12 mouse cellular contexts compared by ENCODE assay signal in the genomic region with DNA sequence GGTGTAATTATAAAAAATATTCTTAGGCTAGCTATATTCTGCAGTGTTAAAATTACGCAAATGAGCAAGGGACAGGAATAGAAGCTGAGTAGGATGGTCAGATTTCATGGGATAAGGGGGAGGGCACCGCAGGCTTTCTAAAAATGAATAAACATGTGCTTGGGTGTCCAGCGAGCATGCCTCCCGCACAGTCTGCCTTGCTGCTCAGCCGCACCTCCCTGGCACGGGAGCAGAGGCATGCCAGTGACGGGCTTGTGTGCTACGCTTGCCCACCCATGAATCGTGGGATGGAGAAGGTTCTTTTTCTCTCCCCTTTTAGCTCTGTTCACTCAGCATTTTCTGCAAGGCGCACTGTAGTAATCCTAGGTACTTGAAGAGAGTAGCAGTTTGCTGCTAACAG.
DNase-seq lines count a peak whose midpoint lies in the region; ATAC-seq and TF ChIP-seq lines count a peak whose summit lies in the region.
"Had no signal": no experiment of that assay in that cellular context is flagged by ENCODE, and none has a peak within 500 bp of the region (broad histone marks: within the 10 kb centered on the region; RNA-seq: fewer than 3 reads in every experiment).

No protein-coding gene starts in this region.

- no peak for TF ChIP-seq CTCF in midbrain, postnatal 0 days (IDR thresholded peaks at IDR 0.05)

- H3K4me1 ChIP-seq in midbrain, embryonic 16.5 days (ENCODE audit: control insufficient read depth, insufficient read depth, low read length) = peaks cover 3% of the 10 kb centered on the region; the same call in 1 of the 2 replicates
- H3K4me1 ChIP-seq in midbrain, postnatal 0 days (ENCODE audit: insufficient read depth, low read length) = no peaks in the 10 kb centered on the region

- H3K9ac ChIP-seq in midbrain, embryonic 16.5 days (ENCODE audit: low read depth, low read length) = no peak overlapping the region
- H3K9ac ChIP-seq in midbrain, postnatal 0 days (replicated peaks; ENCODE audit: low read length, poor library complexity, severe bottlenecking) = no peak overlapping the region

- no peak overlapping the region for H3K4me2 ChIP-seq in midbrain, embryonic 16.5 days (ENCODE audit: low read length)
- no peak overlapping the region for H3K4me2 ChIP-seq in midbrain, postnatal 0 days (ENCODE audit: low read depth, low read length, poor library complexity, severe bottlenecking)

- no peak overlapping the region for H3K27ac ChIP-seq in midbrain, embryonic 16.5 days (ENCODE audit: low read length)
- no peak overlapping the region for H3K27ac ChIP-seq in midbrain, postnatal 0 days (ENCODE audit: low read depth, low read length)

- WGBS in midbrain, embryonic 16.5 days = 61% methylated on average over 10 of the region's 10 CpGs
- 61% methylated on average over 10 of the region's 10 CpGs for WGBS in midbrain, postnatal 0 days

- peak; percentile 51; the same call in 1 of the 2 replicates for ATAC-seq in midbrain, embryonic 16.5 days
- ATAC-seq in midbrain, postnatal 0 days (ENCODE audit: low FRiP score) = no peak
- ATAC-seq in erythroid progenitor cell, adult 5-6 weeks (replicated peaks; ENCODE audit: low FRiP score, poor library complexity, severe bottlenecking) = no peak

- H3K9me3 ChIP-seq in midbrain, embryonic 16.5 days (replicated peaks; ENCODE audit: control insufficient read depth, low read length, poor library complexity, severe bottlenecking) = no peaks in the 10 kb centered on the region
- no peaks in the 10 kb centered on the region for H3K9me3 ChIP-seq in midbrain, postnatal 0 days (ENCODE audit: low read length)

- H3K4me3 ChIP-seq in midbrain, embryonic 16.5 days (ENCODE audit: low read depth, low read length) = no peak overlapping the region
- H3K4me3 ChIP-seq in midbrain, postnatal 0 days (ENCODE audit: low read depth, low read length) = no peak overlapping the region

- H3K36me3 ChIP-seq in midbrain, embryonic 16.5 days (ENCODE audit: control insufficient read depth, insufficient read depth, low read length) = no peaks in the 10 kb centered on the region
- 0 out of 2 replicates have a peak, but pooled peaks cover 4% of the 10 kb centered on the region for H3K36me3 ChIP-seq in midbrain, postnatal 0 days (ENCODE audit: insufficient read depth, low read length)

- DNase-seq in heart, adult 11 months = peak; percentile 87
- no peak for DNase-seq in heart, adult 8-10 months (ENCODE audit: low spot score)
- DNase-seq in midbrain, postnatal 0 days (ENCODE audit: low spot score) = no peak
- DNase-seq in left cerebral cortex, adult 8-10 months (ENCODE audit: low spot score in 2 of 2) = peak; percentile 34 to 86
- DNase-seq in telencephalon, adult 2 months (ENCODE audit: low read depth, low spot score) = peak; percentile 84
- DNase-seq in lung, postnatal 36 days = no peak
- DNase-seq: adrenal gland, adult 2 months; cerebellum, adult 11 months; embryo, embryonic 11 days; kidney, adult 8-10 months had no signal

- H3K27me3 ChIP-seq in midbrain, embryonic 16.5 days (ENCODE audit: control insufficient read depth, insufficient read depth, low read depth, low read length) = no peaks in the 10 kb centered on the region
- no peaks in the 10 kb centered on the region for H3K27me3 ChIP-seq in midbrain, postnatal 0 days (ENCODE audit: insufficient read depth, low read length)

Comparison
In these comparisons a context has a peak if more than half of its experiments do, and no peak if none do; other contexts are left out.
1. DNase-seq: peak in heart, adult 11 months (single experiment), left cerebral cortex, adult 8-10 months (2 of 2) and telencephalon, adult 2 months (single experiment); none in heart, adult 8-10 months (single experiment), midbrain, postnatal 0 days (single experiment) and lung, postnatal 36 days (single experiment).